In genomic region chr5:134583006-134583883, GRCm38 (mm10) we compare ENCODE assay signal across 9 mouse cellular contexts. TPM values are rescaled to one million over a fixed set of nuclear protein-coding genes. Genes with fewer than 3 reads are reported as not detected.
DNase-seq lines count a peak whose midpoint lies in the region; ATAC-seq and TF ChIP-seq lines count a peak whose summit lies in the region.
"Had no signal": no experiment of that assay in that cellular context is flagged by ENCODE, and none has a peak within 500 bp of the region (broad histone marks: within the 10 kb centered on the region; RNA-seq: fewer than 3 reads in every experiment).

No protein-coding gene starts in this region.

- no peak overlapping the region for H3K27ac ChIP-seq in embryonic fibroblast, embryonic 13.5 days (ENCODE audit: insufficient read depth, low read length)
- H3K27ac ChIP-seq in olfactory bulb, adult 2 months (ENCODE audit: insufficient read depth, low read depth, low read length): no peak overlapping the region

- no peak; the same call in 1 of the 2 replicates for ATAC-seq in megakaryocyte, adult 5-6 weeks (ENCODE audit: poor library complexity, severe bottlenecking)
- no peak for ATAC-seq in inflammation-experienced regulatory T-cells, adult 6 months

- DNase-seq in kidney, postnatal 14 days: peak; percentile 26
- no peak for DNase-seq in layer of hippocampus, postnatal 25 days (ENCODE audit: extremely low spot score in 1 of 2, low spot score in 1 of 2)
- no peak for DNase-seq in spleen, adult 12 weeks (ENCODE audit: low spot score)

- 21% methylated on average over 15 of the region's 15 CpGs for WGBS in olfactory bulb, adult 2 months

- no peaks in the 10 kb centered on the region for H3K27me3 ChIP-seq in megakaryocyte, embryonic 14.5 days (replicated peaks)

- H3K9me3 ChIP-seq in megakaryocyte, embryonic 14.5 days: no peaks in the 10 kb centered on the region

- H3K36me3 ChIP-seq in megakaryocyte, embryonic 14.5 days (replicated peaks; ENCODE audit: low read length): peaks cover 24% of the 10 kb centered on the region

- no peak for TF ChIP-seq POLR2A in embryonic fibroblast, embryonic 13.5 days (IDR thresholded peaks at IDR 0.05; ENCODE audit: low read depth, low read length)
- TF ChIP-seq POLR2A in olfactory bulb, adult 2 months (IDR thresholded peaks at IDR 0.05; ENCODE audit: insufficient read depth, low read depth, low read length): no peak

- H3K4me1 ChIP-seq in megakaryocyte, embryonic 14.5 days: peaks cover 55% of the 10 kb centered on the region
- H3K4me1 ChIP-seq in embryonic fibroblast, embryonic 13.5 days (ENCODE audit: control insufficient read depth, insufficient read depth, low read length): no peaks in the 10 kb centered on the region; the same call in 1 of the 2 replicates
- peaks cover 3% of the 10 kb centered on the region for H3K4me1 ChIP-seq in olfactory bulb, adult 2 months (ENCODE audit: control insufficient read depth, insufficient read depth, low read length)

- no peak for TF ChIP-seq CTCF in embryonic fibroblast, embryonic 13.5 days (IDR thresholded peaks at IDR 0.05; ENCODE audit: borderline replicate concordance, insufficient read depth, low read length)
- no peak for TF ChIP-seq CTCF in olfactory bulb, adult 2 months (IDR thresholded peaks at IDR 0.05; ENCODE audit: insufficient read depth, low read depth, low read length)

- peak overlapping the region; percentile 99 for H3K4me3 ChIP-seq in megakaryocyte, embryonic 14.5 days (replicated peaks)
- H3K4me3 ChIP-seq in embryonic fibroblast, embryonic 13.5 days (ENCODE audit: insufficient read depth, low read length): peak overlapping the region; percentile 91
- peak overlapping the region; percentile 91 for H3K4me3 ChIP-seq in olfactory bulb, adult 2 months (ENCODE audit: insufficient read depth, low read depth, low read length)

RNA-seq across cellular contexts. Expression of gene Rfc2, which starts 2.1 kb away (rescaled TPM):
- polyA plus RNA-seq in megakaryocyte, embryonic 14.5 days (2012; ENCODE audit: insufficient read depth, low replicate concordance): 9.1 and 35.0 TPM in 2 replicates
- 161 and 172 TPM in 2 replicates for total RNA-seq in megakaryocyte, adult 5-6 weeks (2015)
- total RNA-seq in megakaryocyte, adult 5-6 weeks (2017): 110 and 115 TPM in 2 replicates
- polyA plus RNA-seq in embryonic fibroblast, embryonic 13.5 days (2011; ENCODE audit: insufficient read length, low read depth, missing spikeins): 64.6 and 81.8 TPM in 2 replicates
- not detected in 2 replicates for polyA plus RNA-seq in olfactory bulb, adult 2 months (2012; ENCODE audit: insufficient read depth, insufficient read length, low replicate concordance, missing spikeins)
- total RNA-seq in layer of hippocampus, postnatal 25 days (2021): 10 to 100 TPM; 57.0 to 57.5 TPM
- polyA plus RNA-seq in inflammation-experienced regulatory T-cells, adult 6 months (2017; shearing (Covaris generic)): 100 to 1,000 TPM; 140 to 223 (median 144) TPM

RNA-seq across cellular contexts. Expression of gene Syna, which starts 23.3 kb away (rescaled TPM):
- polyA plus RNA-seq in megakaryocyte, embryonic 14.5 days (2012; ENCODE audit: insufficient read depth, low replicate concordance): not detected in 2 replicates
- total RNA-seq in megakaryocyte, adult 5-6 weeks (2015): not detected in 2 replicates
- not detected in 2 replicates for total RNA-seq in megakaryocyte, adult 5-6 weeks (2017)
- polyA plus RNA-seq in embryonic fibroblast, embryonic 13.5 days (2011; ENCODE audit: insufficient read length, low read depth, missing spikeins): 0.40 TPM in 1 of 2 replicates, not detected in the other
- not detected in 2 replicates for polyA plus RNA-seq in olfactory bulb, adult 2 months (2012; ENCODE audit: insufficient read depth, insufficient read length, low replicate concordance, missing spikeins)
- total RNA-seq in layer of hippocampus, postnatal 25 days (2021): 1 to 10 TPM; 5.1 to 6.7 TPM
- 1 to 10 TPM in 1 of 3 experiments, under 1 TPM in 1, not detected in 1; 0.28 to 1.1 TPM for polyA plus RNA-seq in inflammation-experienced regulatory T-cells, adult 6 months (2017; shearing (Covaris generic))
- total RNA-seq: common myeloid progenitor, adult 5-6 weeks had no signal

RNA-seq across cellular contexts. Expression of gene Clip2, which starts 31.0 kb away (rescaled TPM):
- 32.0 and 86.2 TPM in 2 replicates for polyA plus RNA-seq in megakaryocyte, embryonic 14.5 days (2012; ENCODE audit: insufficient read depth, low replicate concordance)
- 1.8 and 1.9 TPM in 2 replicates for total RNA-seq in megakaryocyte, adult 5-6 weeks (2015)
- total RNA-seq in megakaryocyte, adult 5-6 weeks (2017): 3.7 and 6.7 TPM in 2 replicates
- 20.3 and 25.6 TPM in 2 replicates for polyA plus RNA-seq in embryonic fibroblast, embryonic 13.5 days (2011; ENCODE audit: insufficient read length, low read depth, missing spikeins)
- not detected in 2 replicates for polyA plus RNA-seq in olfactory bulb, adult 2 months (2012; ENCODE audit: insufficient read depth, insufficient read length, low replicate concordance, missing spikeins)
- total RNA-seq in layer of hippocampus, postnatal 25 days (2021): 100 to 1,000 TPM in 1 of 2 experiments, 10 to 100 TPM in 1; 99.8 to 101 TPM
- polyA plus RNA-seq in inflammation-experienced regulatory T-cells, adult 6 months (2017; shearing (Covaris generic)): under 1 TPM; 0.55 to 0.88 (median 0.74) TPM

RNA-seq across cellular contexts. Expression of gene Lat2, which starts 31.6 kb away (rescaled TPM):
- polyA plus RNA-seq in megakaryocyte, embryonic 14.5 days (2012; ENCODE audit: insufficient read depth, low replicate concordance): 16.9 and 67.9 TPM in 2 replicates
- 87.7 and 91.1 TPM in 2 replicates for total RNA-seq in megakaryocyte, adult 5-6 weeks (2015)
- total RNA-seq in megakaryocyte, adult 5-6 weeks (2017): 109 and 115 TPM in 2 replicates
- 0.40 and 2.3 TPM in 2 replicates for polyA plus RNA-seq in embryonic fibroblast, embryonic 13.5 days (2011; ENCODE audit: insufficient read length, low read depth, missing spikeins)
- not detected in 2 replicates for polyA plus RNA-seq in olfactory bulb, adult 2 months (2012; ENCODE audit: insufficient read depth, insufficient read length, low replicate concordance, missing spikeins)
- 1 to 10 TPM; 2.5 to 2.6 TPM for total RNA-seq in layer of hippocampus, postnatal 25 days (2021)
- polyA plus RNA-seq in inflammation-experienced regulatory T-cells, adult 6 months (2017; shearing (Covaris generic)): 10 to 100 TPM in 2 of 3 experiments, 1 to 10 TPM in 1; 6.3 to 13.1 (median 12.2) TPM

RNA-seq across cellular contexts. Expression of gene Eif4h, which starts 56.0 kb away (rescaled TPM):
- polyA plus RNA-seq in megakaryocyte, embryonic 14.5 days (2012; ENCODE audit: insufficient read depth, low replicate concordance): 58.4 and 156 TPM in 2 replicates
- 160 and 176 TPM in 2 replicates for total RNA-seq in megakaryocyte, adult 5-6 weeks (2015)
- 191 and 197 TPM in 2 replicates for total RNA-seq in megakaryocyte, adult 5-6 weeks (2017)
- 208 and 219 TPM in 2 replicates for polyA plus RNA-seq in embryonic fibroblast, embryonic 13.5 days (2011; ENCODE audit: insufficient read length, low read depth, missing spikeins)
- polyA plus RNA-seq in olfactory bulb, adult 2 months (2012; ENCODE audit: insufficient read depth, insufficient read length, low replicate concordance, missing spikeins): 112 TPM in 1 of 2 replicates, not detected in the other
- 100 to 1,000 TPM; 322 to 331 TPM for total RNA-seq in layer of hippocampus, postnatal 25 days (2021)
- polyA plus RNA-seq in inflammation-experienced regulatory T-cells, adult 6 months (2017; shearing (Covaris generic)): 100 to 1,000 TPM in 1 of 3 experiments, 10 to 100 TPM in 2; 92.8 to 133 (median 95.4) TPM

Comparison
In these comparisons a context has a peak if more than half of its experiments do, and no peak if none do; other contexts are left out.
1. RNA of gene Rfc2, which starts 2.1 kb away (polyA plus RNA-seq): 140 to 223 TPM in inflammation-experienced regulatory T-cells, adult 6 months, 64.6 to 81.8 TPM in embryonic fibroblast, embryonic 13.5 days and 9.1 to 35.0 TPM in megakaryocyte, embryonic 14.5 days; not detected in olfactory bulb, adult 2 months; every median in the first group is over 10 times any median in the second.
2. RNA of gene Clip2, which starts 31.0 kb away (polyA plus RNA-seq): 32.0 to 86.2 TPM in megakaryocyte, embryonic 14.5 days and 20.3 to 25.6 TPM in embryonic fibroblast, embryonic 13.5 days; 0.55 to 0.88 TPM in inflammation-experienced regulatory T-cells, adult 6 months and not detected in olfactory bulb, adult 2 months; every median in the first group is over 10 times any median in the second.
3. Peak in every context shown above with its lines, with median percentiles within 50 percentile points of each other: H3K4me3 ChIP-seq.